Mouse (Mus musculus): Measurements from ENCODE around the gene Padi6. TPM values are rescaled to one million over a fixed set of nuclear protein-coding genes. Genes with fewer than 3 reads are reported as not detected.

The Padi6 gene
- total RNA-seq (2021) = not detected
- long read RNA-seq, experiment 1 = 0 reads
- long read RNA-seq, experiment 2 = 0 reads

- DNase-seq = no peak
Observed at GRCm38 (mm10) chr4:140742543-140742942, at the start of gene Padi6. Gene Padi6, minus strand, starts transcription at chr4:140742643.

GRCm38 (mm10) chr4:140791071-140791470, 48.6 kb upstream of the Padi6 start:
- DNase-seq = peak in 1 of 2 experiments; percentile 28

GRCm38 (mm10) chr4:140789983-140790382, 47.5 kb upstream of the Padi6 start:
- peak in 1 of 2 experiments; percentile 13 for DNase-seq

- DNase-seq = peak; percentile 47 to 83
Observed at GRCm38 (mm10) chr4:140788983-140789382, 46.5 kb upstream of the Padi6 start.

- no peak for DNase-seq
Observed at GRCm38 (mm10) chr4:140788264-140788663, 45.8 kb upstream of the Padi6 start.

- DNase-seq = peak; percentile 53 to 84
Observed at GRCm38 (mm10) chr4:140787414-140787813, 45.0 kb upstream of the Padi6 start.

- no peak for DNase-seq
Observed at GRCm38 (mm10) chr4:140785217-140785616, 42.8 kb upstream of the Padi6 start.

- DNase-seq = no peak
Observed at GRCm38 (mm10) chr4:140784292-140784945, 42.0 kb upstream of the Padi6 start.

GRCm38 (mm10) chr4:140782821-140783220, 40.4 kb upstream of the Padi6 start:
- DNase-seq = no peak

- no peak for DNase-seq
Observed at GRCm38 (mm10) chr4:140780507-140780906, 38.1 kb upstream of the Padi6 start.

GRCm38 (mm10) chr4:140779803-140780397, 37.5 kb upstream of the Padi6 start:
- peak; percentile 26 to 31 for DNase-seq

GRCm38 (mm10) chr4:140776623-140777022, 34.2 kb upstream of the Padi6 start:
- DNase-seq = no peak

GRCm38 (mm10) chr4:140775876-140776275, 33.4 kb upstream of the Padi6 start:
- DNase-seq = no peak

GRCm38 (mm10) chr4:140774893-140775292, 32.5 kb upstream of the Padi6 start:
- DNase-seq = no peak

GRCm38 (mm10) chr4:140774025-140774800, 31.8 kb upstream of the Padi6 start, which contains the start of gene Padi4:
Gene Padi4, minus strand, starts transcription at chr4:140774236.
- DNase-seq = no peak

- DNase-seq = peak in 1 of 2 experiments; percentile 58
Observed at GRCm38 (mm10) chr4:140771091-140771490, 28.6 kb upstream of the Padi6 start.

GRCm38 (mm10) chr4:140770433-140770832, 28.0 kb upstream of the Padi6 start:
- peak; percentile 73 to 77 for DNase-seq

GRCm38 (mm10) chr4:140768973-140769372, 26.5 kb upstream of the Padi6 start:
- no peak for DNase-seq

- DNase-seq = peak in 1 of 2 experiments; percentile 23
Observed at GRCm38 (mm10) chr4:140765936-140766335, 23.5 kb upstream of the Padi6 start.

- DNase-seq = peak; percentile 42 to 74
Observed at GRCm38 (mm10) chr4:140763158-140763557, 20.7 kb upstream of the Padi6 start.

- no peak for DNase-seq
Observed at GRCm38 (mm10) chr4:140761601-140762000, 19.2 kb upstream of the Padi6 start.

- no peak for DNase-seq
Observed at GRCm38 (mm10) chr4:140755811-140756210, 13.4 kb upstream of the Padi6 start.

GRCm38 (mm10) chr4:140753366-140753765, 10.9 kb upstream of the Padi6 start:
- no peak for DNase-seq

Measured in heart, adult 18-20 months (tissue).